Mouse (Mus musculus) hindbrain, embryonic 10.5 days (tissue): ENCODE results near the gene Gpank1. TPM values are rescaled to one million over a fixed set of nuclear protein-coding genes. Genes with fewer than 3 reads are reported as not detected.
A peak's percentile ranks its signal among the peaks of the same experiment; 100 is the strongest.

Experiments used
- DNase-seq: peaks from one replicate; pipeline ENCODE4 v3.0.0-alpha.2; 2017; ENCODE audit warnings: low spot score
- H3K27ac ChIP-seq: fragments of 300-500 bp; sonication (generic); 2 replicates; pipeline ENCODE4 v1.5.1; 2016; ENCODE audit warnings: mild to moderate bottlenecking, moderate library complexity
- H3K27me3 ChIP-seq: fragments of 300-500 bp; sonication (generic); 2 replicates; pipeline ENCODE4 v1.6.1; 2016; ENCODE audit warnings: mild to moderate bottlenecking; ENCODE audit not compliant: poor library complexity, insufficient read depth, severe bottlenecking
- H3K36me3 ChIP-seq: fragments of 300-500 bp; sonication (generic); 2 replicates; pipeline ENCODE4 v1.6.1; 2016; ENCODE audit warnings: mild to moderate bottlenecking, moderate library complexity
- H3K4me1 ChIP-seq: fragments of 300-500 bp; sonication (generic); replicated peaks from 2 replicates; pipeline ENCODE4 v1.6.1; 2016; ENCODE audit warnings: mild to moderate bottlenecking
- H3K4me3 ChIP-seq: fragments of 300-500 bp; sonication (generic); 2 replicates; pipeline ENCODE4 v1.5.1; 2016; ENCODE audit warnings: mild to moderate bottlenecking, moderate library complexity
- H3K9me3 ChIP-seq: fragments of 300-500 bp; sonication (generic); 2 replicates; pipeline ENCODE4 v1.6.1; 2016; ENCODE audit warnings: mild to moderate bottlenecking, moderate library complexity
- WGBS: fragments of 180-500 bp; shearing (Covaris S2); methylation state at CpG from one replicate; pipeline ENCODE4 v1.1.7; 2016; 5-methylcytosine and 5-hydroxymethylcytosine counted together
- polyA plus RNA-seq: library from polyadenylated mRNA; unstranded; fragments of >200 nt; fragmentation: Nextera tagmentation; extraction: Ambion mirVana; gene quantifications from 2 replicates; pipeline ENCODE4 v1.2.1, GENCODE M21; 2016

The Gpank1 gene
- polyA plus RNA-seq, 1 experiment from 2014 or later: 33.5 TPM

GRCm38 (mm10) chr17:35146139-35146538 is 24.9 kb downstream of the Gpank1 start:
- Histone ChIP-seq H3K27me3 (no peaks in the 10 kb centered on the region), H3K36me3 (peaks cover 99% of the 10 kb centered on the region), H3K4me3 (no peak overlapping the region), H3K4me1 (no peaks in the 10 kb centered on the region), H3K9me3 (peaks cover 7% of the 10 kb centered on the region; the same call in 1 of the 2 replicates), H3K27ac (no peak overlapping the region)
- no peak for DNase-seq
- 92% methylated on average over 5 of the region's 5 CpGs for WGBS

GRCm38 (mm10) chr17:35147348-35147747 is 26.1 kb downstream of the Gpank1 start:
- DNase-seq: no peak
- WGBS: 61% methylated on average over 3 of the region's 3 CpGs
- Histone ChIP-seq H3K4me3 (no peak overlapping the region), H3K9me3 (peaks cover 7% of the 10 kb centered on the region; the same call in 1 of the 2 replicates), H3K4me1 (no peaks in the 10 kb centered on the region), H3K27ac (no peak overlapping the region), H3K27me3 (no peaks in the 10 kb centered on the region), H3K36me3 (peaks cover 99% of the 10 kb centered on the region)

GRCm38 (mm10) chr17:35147922-35148639 is 26.8 kb downstream of the Gpank1 start:
- Histone ChIP-seq H3K36me3 (peaks cover 99% of the 10 kb centered on the region), H3K4me1 (no peaks in the 10 kb centered on the region), H3K27me3 (no peaks in the 10 kb centered on the region), H3K27ac (no peak overlapping the region), H3K9me3 (peaks cover 6% of the 10 kb centered on the region; the same call in 1 of the 2 replicates), H3K4me3 (no peak overlapping the region)
- no peak for DNase-seq
- 72% methylated on average over 5 of the region's 5 CpGs for WGBS

GRCm38 (mm10) chr17:35152121-35152520 is 30.9 kb downstream of the Gpank1 start:
- Histone ChIP-seq H3K27ac (no peak overlapping the region), H3K4me3 (no peak overlapping the region), H3K27me3 (no peaks in the 10 kb centered on the region), H3K9me3 (no peaks in the 10 kb centered on the region), H3K36me3 (peaks cover 99% of the 10 kb centered on the region), H3K4me1 (no peaks in the 10 kb centered on the region)
- WGBS: 96% methylated on average over 4 of the region's 4 CpGs
- no peak for DNase-seq

- H3K27ac ChIP-seq: no peak overlapping the region
- no peak for DNase-seq
- H3K4me1 ChIP-seq: no peaks in the 10 kb centered on the region
- H3K4me3 ChIP-seq: no peak overlapping the region
- H3K36me3 ChIP-seq: peaks cover 99% of the 10 kb centered on the region
- no peaks in the 10 kb centered on the region for H3K27me3 ChIP-seq
- 93% methylated on average over 9 of the region's 9 CpGs for WGBS
- H3K9me3 ChIP-seq: no peaks in the 10 kb centered on the region
Observed at GRCm38 (mm10) chr17:35153077-35153476, 31.8 kb downstream of the Gpank1 start.

GRCm38 (mm10) chr17:35153931-35154330 is 32.7 kb downstream of the Gpank1 start:
- no peaks in the 10 kb centered on the region for H3K27me3 ChIP-seq
- WGBS: 85% methylated on average over 4 of the region's 4 CpGs
- no peak overlapping the region for H3K27ac ChIP-seq
- no peak for DNase-seq
- H3K4me1 ChIP-seq: no peaks in the 10 kb centered on the region
- H3K36me3 ChIP-seq: peaks cover 99% of the 10 kb centered on the region
- H3K9me3 ChIP-seq: no peaks in the 10 kb centered on the region
- H3K4me3 ChIP-seq: no peak overlapping the region

GRCm38 (mm10) chr17:35154616-35155015 is 33.4 kb downstream of the Gpank1 start:
- WGBS: 84% methylated on average over 7 of the region's 7 CpGs
- Histone ChIP-seq H3K4me3 (no peak overlapping the region), H3K4me1 (no peaks in the 10 kb centered on the region), H3K27me3 (no peaks in the 10 kb centered on the region), H3K36me3 (peaks cover 99% of the 10 kb centered on the region), H3K9me3 (no peaks in the 10 kb centered on the region), H3K27ac (no peak overlapping the region)
- DNase-seq: no peak

- WGBS: 92% methylated on average over 12 of the region's 12 CpGs
- Histone ChIP-seq H3K4me1 (no peaks in the 10 kb centered on the region), H3K27ac (no peak overlapping the region), H3K9me3 (no peaks in the 10 kb centered on the region), H3K27me3 (no peaks in the 10 kb centered on the region), H3K4me3 (no peak overlapping the region), H3K36me3 (peaks cover 99% of the 10 kb centered on the region)
- DNase-seq: no peak
Observed at GRCm38 (mm10) chr17:35155451-35155850, 34.2 kb downstream of the Gpank1 start.

GRCm38 (mm10) chr17:35156461-35157200 is 35.4 kb downstream of the Gpank1 start:
- 92% methylated on average over 33 of the region's 33 CpGs for WGBS
- Histone ChIP-seq H3K4me3 (no peak overlapping the region; the same call in 1 of the 2 replicates), H3K9me3 (no peaks in the 10 kb centered on the region), H3K4me1 (peaks cover 1% of the 10 kb centered on the region; the same call in 1 of the 2 replicates), H3K27ac (no peak overlapping the region), H3K36me3 (peaks cover 100% of the 10 kb centered on the region), H3K27me3 (no peaks in the 10 kb centered on the region)
- no peak for DNase-seq

- Histone ChIP-seq H3K27ac (no peak overlapping the region), H3K9me3 (no peaks in the 10 kb centered on the region)
- 94% methylated on average over 8 of the region's 8 CpGs for WGBS
Observed at GRCm38 (mm10) chr17:35157254-35157653, 36.0 kb downstream of the Gpank1 start.

GRCm38 (mm10) chr17:35157661-35158175 is 36.5 kb downstream of the Gpank1 start:
- 94% methylated on average over 8 of the region's 8 CpGs for WGBS
- H3K27ac ChIP-seq: no peak overlapping the region
- H3K4me3 ChIP-seq: peak overlapping the region; percentile 1; the same call in 1 of the 2 replicates
- DNase-seq: no peak
- no peaks in the 10 kb centered on the region for H3K9me3 ChIP-seq
- peaks cover 100% of the 10 kb centered on the region for H3K36me3 ChIP-seq
- H3K27me3 ChIP-seq: no peaks in the 10 kb centered on the region
- peaks cover 12% of the 10 kb centered on the region for H3K4me1 ChIP-seq

More at GRCm38 (mm10) chr17:35157254-35157653, 36.0 kb downstream of the Gpank1 start:
- Histone ChIP-seq H3K27me3 (no peaks in the 10 kb centered on the region), H3K4me1 (peaks cover 8% of the 10 kb centered on the region), H3K36me3 (peaks cover 100% of the 10 kb centered on the region), H3K4me3 (no peak overlapping the region)
- DNase-seq: no peak

GRCm38 (mm10) chr17:35158850-35159593 is 37.8 kb downstream of the Gpank1 start:
- Histone ChIP-seq H3K27ac (no peak overlapping the region), H3K4me3 (0 out of 2 replicates have a peak overlapping the region, but pooled peaks have one; percentile 1), H3K27me3 (no peaks in the 10 kb centered on the region), H3K36me3 (peaks cover 89% of the 10 kb centered on the region), H3K9me3 (no peaks in the 10 kb centered on the region), H3K4me1 (peaks cover 21% of the 10 kb centered on the region)
- no peak for DNase-seq
- WGBS: 94% methylated on average over 16 of the region's 16 CpGs
